Mouse (Mus musculus) cerebellum, postnatal 4 days (tissue): ENCODE results near the gene Mmp14.

Source experiments
- DNase-seq, 2 experiments: peaks; one replicate each; pipeline ENCODE4 v3.0.0; 2022; ENCODE audit warnings: low spot score in 2 of 2, mixed read lengths in 1 of 2

The Mmp14 gene

DNA sequence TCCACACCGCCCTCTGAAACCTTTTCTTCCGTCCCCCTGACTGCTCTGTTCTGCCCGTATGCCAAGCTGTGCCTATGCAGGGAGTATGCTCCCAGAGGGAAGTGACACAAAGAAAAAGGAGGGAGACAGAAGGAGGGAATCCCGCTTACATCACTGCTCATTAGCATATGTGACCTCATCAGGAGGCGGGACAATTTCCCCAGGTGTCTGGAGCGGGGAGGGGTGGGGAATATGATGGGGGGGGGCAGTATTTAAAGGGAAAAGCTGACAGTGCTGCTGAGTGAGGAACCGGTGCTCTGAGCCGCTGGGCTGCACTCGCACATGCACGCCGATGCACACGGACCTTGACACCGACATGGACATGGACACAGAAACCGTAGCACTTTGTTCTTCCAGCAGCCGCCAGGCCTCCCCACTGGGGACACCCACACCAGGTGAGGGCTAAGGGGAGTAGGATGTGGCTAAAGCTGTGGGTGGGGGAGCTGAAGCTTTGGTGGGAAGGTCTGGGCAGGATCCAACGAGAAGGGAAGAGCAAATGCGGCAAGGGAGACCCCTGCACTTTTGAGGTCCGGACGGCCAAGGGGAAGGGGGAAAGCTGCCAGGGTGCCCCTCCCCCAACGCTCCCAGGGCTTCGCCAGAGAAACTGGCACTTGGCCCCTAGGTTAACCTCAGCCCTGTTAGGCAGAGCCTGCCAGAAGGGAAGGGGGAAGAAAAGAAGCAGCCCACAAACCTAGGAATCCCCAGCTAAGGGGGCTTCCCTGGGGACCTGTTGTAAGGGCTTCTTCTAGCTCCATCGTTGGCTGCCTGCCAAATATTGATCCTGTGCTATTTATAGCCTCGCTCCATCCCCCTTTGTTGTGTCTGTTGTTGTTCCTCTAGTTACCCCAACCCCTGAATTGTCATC lies 44.8 kb downstream of the Mmp14 start, which contains the start of gene Rem2:
Gene Rem2 (plus strand): TSS at position 160 of the 904 bp plus-strand sequence.
- peak in 1 of 2 experiments; percentile 53 for DNase-seq

- DNase-seq = no peak
Measured at GRCm38 (mm10) chr14:54477172-54477909, 45.9 kb downstream of the Mmp14 start.

DNA sequence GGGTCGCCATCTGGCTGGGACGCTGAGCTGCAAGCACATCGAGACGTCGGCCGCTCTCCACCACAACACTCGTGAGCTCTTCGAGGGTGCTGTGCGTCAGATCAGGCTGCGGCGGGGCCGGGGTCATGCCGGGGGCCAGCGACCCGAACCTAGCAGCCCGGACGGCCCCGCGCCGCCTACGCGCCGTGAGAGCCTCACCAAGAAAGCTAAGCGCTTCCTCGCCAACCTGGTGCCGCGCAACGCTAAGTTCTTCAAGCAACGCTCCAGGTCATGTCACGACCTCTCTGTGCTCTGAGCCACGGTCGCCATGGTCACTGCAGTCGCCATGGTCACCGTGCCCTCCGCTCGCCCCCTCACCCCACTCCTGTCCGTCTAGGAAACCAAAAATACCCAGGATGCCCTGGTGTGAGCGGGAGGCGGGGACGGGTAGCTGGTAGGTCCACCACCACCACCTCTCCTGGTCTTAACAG lies 48.1 kb downstream of the Mmp14 start:
- peak in 1 of 2 experiments; percentile 27 for DNase-seq

DNA sequence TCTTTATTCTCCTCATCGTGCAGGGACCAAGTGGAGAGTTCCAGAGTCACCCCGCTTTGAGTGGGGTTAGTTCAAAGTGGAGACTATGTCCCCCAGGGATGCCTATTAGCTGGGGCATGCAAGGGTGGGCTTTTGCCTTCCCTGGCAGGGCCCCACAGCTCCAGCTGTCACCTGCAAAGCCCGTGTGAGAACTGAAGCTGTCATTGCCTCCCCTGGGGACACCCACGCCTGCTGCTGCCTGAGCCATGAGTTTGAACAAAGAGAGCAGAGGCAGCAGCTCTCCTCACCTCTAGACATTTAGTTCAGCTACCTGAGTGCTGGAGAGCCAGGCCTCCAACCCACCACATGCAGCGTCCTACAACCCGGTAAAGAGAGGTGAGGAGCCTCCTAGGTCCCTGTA lies 49.3 kb downstream of the Mmp14 start:
- DNase-seq = no peak

DNA sequence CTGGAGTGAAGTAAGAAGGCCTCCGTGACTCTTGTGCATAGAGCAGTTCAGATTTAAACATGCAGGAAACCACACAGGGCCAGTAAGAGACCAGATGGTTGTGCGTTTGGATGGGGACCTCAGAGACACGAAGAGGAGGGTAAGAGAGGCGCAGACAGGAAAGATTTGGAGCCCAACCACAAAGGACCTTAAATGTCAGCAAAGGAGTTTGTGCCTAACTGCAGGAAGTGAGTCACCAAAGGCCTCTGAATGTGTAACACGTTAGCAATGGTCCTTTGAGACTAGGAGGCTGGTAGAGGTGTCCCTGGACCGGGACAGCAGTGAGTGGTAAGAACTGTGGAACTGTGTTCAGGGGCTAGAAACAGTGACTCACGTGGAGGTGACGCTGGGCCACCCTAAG lies 50.0 kb downstream of the Mmp14 start:
- DNase-seq = no peak

DNA sequence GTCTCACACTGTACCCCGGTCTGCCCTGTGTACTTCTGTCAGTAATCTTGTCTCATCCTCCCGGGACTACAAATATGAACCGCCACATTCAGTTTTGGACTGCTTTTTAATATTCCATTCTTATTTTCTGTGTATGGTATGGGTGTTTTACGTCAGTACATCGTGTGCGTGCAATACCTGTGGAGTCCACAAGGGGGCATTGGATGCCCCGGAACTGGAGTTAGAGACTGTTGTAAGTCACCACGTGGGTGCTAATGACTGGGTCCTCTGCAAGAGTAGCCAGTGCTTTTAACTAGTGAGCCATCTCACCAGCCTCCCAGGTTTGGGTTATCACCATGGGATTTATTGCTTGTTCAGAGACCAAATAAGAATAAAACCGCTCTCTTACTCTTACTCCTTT lies 51.1 kb downstream of the Mmp14 start:
- peak in 1 of 2 experiments; percentile 58 for DNase-seq

DNA sequence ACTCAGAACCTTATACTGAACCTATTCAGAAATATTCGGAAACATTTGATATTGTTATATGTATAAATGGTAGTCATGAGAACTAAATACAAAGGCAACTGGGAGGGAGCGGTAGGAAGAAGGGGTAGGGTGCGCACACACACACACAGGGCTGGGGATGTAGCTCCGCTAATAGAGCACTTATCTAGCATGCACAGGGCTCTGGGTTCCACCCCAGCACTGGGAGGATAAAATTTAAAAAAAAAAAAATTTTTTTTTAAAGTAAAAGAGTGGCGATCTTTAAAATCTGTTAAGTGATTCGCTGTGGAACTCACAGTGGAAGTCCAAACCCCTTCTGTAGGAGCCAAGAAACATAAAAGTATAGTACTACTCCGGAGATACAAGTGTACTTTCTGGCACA lies 54.5 kb downstream of the Mmp14 start:
- no peak for DNase-seq

GRCm38 (mm10) chr14:54487732-54488131 lies 56.3 kb downstream of the Mmp14 start:
- no peak for DNase-seq

- DNase-seq = no peak
Measured at GRCm38 (mm10) chr14:54488350-54488749, 56.9 kb downstream of the Mmp14 start.

DNA sequence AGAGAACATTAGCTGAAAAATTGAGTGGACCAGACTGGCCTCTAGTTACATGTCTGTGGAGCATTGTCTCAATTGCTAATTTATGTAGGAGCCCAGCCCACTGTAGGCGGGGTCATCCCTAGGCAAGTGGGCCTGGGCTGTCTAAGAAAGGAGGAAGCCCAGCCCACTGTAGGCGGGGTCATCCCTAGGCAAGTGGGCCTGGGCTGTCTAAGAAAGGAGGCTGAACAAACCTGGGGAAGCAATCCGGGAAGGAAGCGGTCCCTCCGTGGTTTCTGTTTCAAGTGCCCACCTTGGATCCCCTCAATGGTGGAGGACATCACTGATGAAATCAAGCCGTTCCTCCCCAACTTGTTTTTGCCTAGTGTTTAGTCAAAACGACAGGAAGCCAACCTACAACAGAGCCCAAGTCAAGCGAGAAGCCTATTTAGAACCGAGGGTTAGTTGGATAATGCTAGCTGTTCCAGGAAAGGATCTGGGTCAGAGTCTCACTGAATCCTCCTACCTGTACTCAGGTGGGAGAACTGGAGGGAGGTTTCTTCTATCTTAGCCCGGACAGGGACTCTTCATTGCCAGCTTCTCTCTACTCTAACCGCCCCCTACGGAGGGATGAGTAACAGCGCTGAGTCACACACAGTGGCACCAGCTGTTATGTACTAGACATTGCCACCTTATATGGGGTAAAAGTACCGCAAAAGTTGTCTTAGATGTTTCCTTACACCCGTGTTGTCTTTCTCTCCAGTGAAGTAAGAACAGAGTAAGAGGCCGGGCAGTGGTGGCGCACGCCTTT lies 61.1 kb downstream of the Mmp14 start:
- DNase-seq = no peak

DNA sequence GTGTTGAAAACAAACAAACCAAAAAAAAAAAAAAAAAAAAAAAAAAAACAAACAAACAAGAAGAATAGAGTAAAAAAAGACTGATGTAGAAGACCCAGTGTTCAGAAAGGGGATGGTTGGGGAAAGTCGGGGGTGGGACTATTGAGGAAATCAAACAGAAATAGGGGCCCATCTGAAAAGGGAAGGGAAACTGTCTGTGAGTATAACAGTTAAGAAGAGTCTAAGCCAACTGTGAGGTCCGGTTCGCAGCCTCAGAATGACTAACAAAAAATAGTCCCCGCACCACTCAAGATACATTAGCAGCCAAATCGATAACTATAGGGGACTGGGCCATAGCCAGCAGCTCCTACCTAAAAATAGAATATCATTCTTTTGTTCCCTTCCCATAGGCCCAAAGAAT lies 61.8 kb downstream of the Mmp14 start:
- no peak for DNase-seq

- DNase-seq = peak; percentile 42 to 67
Measured at GRCm38 (mm10) chr14:54494234-54494633, 62.8 kb downstream of the Mmp14 start.
